In genomic region chr1:131828297-131829126, GRCm38 (mm10) we compare ENCODE assay signal across 8 mouse cellular contexts. TPM values are rescaled to one million over a fixed set of nuclear protein-coding genes. Genes with fewer than 3 reads are reported as not detected.
DNase-seq lines count a peak whose midpoint lies in the region; ATAC-seq lines count a peak whose summit lies in the region.

No protein-coding gene starts in this region.

- H3K9me3 ChIP-seq in embryonic facial prominence, embryonic 15.5 days (replicated peaks), result no peaks in the 10 kb centered on the region
- no peaks in the 10 kb centered on the region for H3K9me3 ChIP-seq in intestine, embryonic 15.5 days

- peaks cover 44% of the 10 kb centered on the region for H3K4me1 ChIP-seq in embryonic facial prominence, embryonic 15.5 days
- H3K4me1 ChIP-seq in intestine, embryonic 15.5 days (replicated peaks), result peaks cover 9% of the 10 kb centered on the region

- peak overlapping the region; percentile 90 for H3K27ac ChIP-seq in embryonic facial prominence, embryonic 15.5 days (replicated peaks)
- H3K27ac ChIP-seq in intestine, embryonic 15.5 days, result peak overlapping the region; percentile 76
- no peak overlapping the region for H3K27ac ChIP-seq in macrophage

- H3K4me3 ChIP-seq in embryonic facial prominence, embryonic 15.5 days (replicated peaks), result peak overlapping the region; percentile 89
- peak overlapping the region; percentile 77 for H3K4me3 ChIP-seq in intestine, embryonic 15.5 days (replicated peaks)
- peak overlapping the region; percentile 66 for H3K4me3 ChIP-seq in macrophage (ENCODE audit: inconsistent target)

- peak; percentile 18 to 50 for DNase-seq in adrenal gland, postnatal 36 days
- DNase-seq in adrenal gland, postnatal 10 days, result no peak
- DNase-seq in right cerebral cortex, adult 18-20 months, result peak; percentile 26
- no peak for DNase-seq in right cerebral cortex, postnatal 4 days
- DNase-seq in thymus, postnatal 4 days, result peak; percentile 64

- peaks cover 6% of the 10 kb centered on the region; the same call in 1 of the 2 replicates for H3K36me3 ChIP-seq in embryonic facial prominence, embryonic 15.5 days
- H3K36me3 ChIP-seq in intestine, embryonic 15.5 days, result no peaks in the 10 kb centered on the region
- H3K36me3 ChIP-seq in macrophage (ENCODE audit: inconsistent target), result no peaks in the 10 kb centered on the region

- H3K9ac ChIP-seq in embryonic facial prominence, embryonic 15.5 days, result peak overlapping the region; percentile 76
- H3K9ac ChIP-seq in intestine, embryonic 15.5 days, result peak overlapping the region; percentile 75

- no peaks in the 10 kb centered on the region for H3K27me3 ChIP-seq in embryonic facial prominence, embryonic 15.5 days
- H3K27me3 ChIP-seq in intestine, embryonic 15.5 days (replicated peaks), result no peaks in the 10 kb centered on the region

- peak; percentile 55 for ATAC-seq in embryonic facial prominence, embryonic 15.5 days (ENCODE audit: insufficient number of reproducible peaks, low FRiP score, low TSS enrichment, low read depth)
- peak; percentile 72 for ATAC-seq in intestine, embryonic 15.5 days

- peak overlapping the region; percentile 80 for H3K4me2 ChIP-seq in embryonic facial prominence, embryonic 15.5 days (replicated peaks)
- peak overlapping the region; percentile 81 for H3K4me2 ChIP-seq in intestine, embryonic 15.5 days (replicated peaks)

- under 1% methylated on average over 21 of the region's 22 CpGs for WGBS in embryonic facial prominence, embryonic 15.5 days
- WGBS in intestine, embryonic 15.5 days, result 2% methylated on average over 20 of the region's 22 CpGs
- WGBS in macrophage (ENCODE audit: missing documents), result 6% methylated on average over 22 of the region's 22 CpGs

- H3K79me2 ChIP-seq in macrophage (ENCODE audit: inconsistent target), result no peaks in the 10 kb centered on the region

RNA-seq across cellular contexts. Expression of gene Slc41a1, which starts 1.2 kb away (rescaled TPM):
- 10 to 100 TPM; 38.3 to 59.0 TPM for total RNA-seq in adrenal gland, postnatal 36 days (2021)
- 10 to 100 TPM; 33.0 to 45.0 TPM for total RNA-seq in adrenal gland, postnatal 10 days (2021)
- 17.8 and 18.3 TPM in 2 replicates for polyA plus RNA-seq in embryonic facial prominence, embryonic 15.5 days (2015; fragmentation: Nextera tagmentation; extraction: Ambion mirVana)
- 10.5 and 10.7 TPM in 2 replicates for polyA plus RNA-seq in intestine, embryonic 15.5 days (2015; fragmentation: Nextera tagmentation; extraction: Ambion mirVana)
- total RNA-seq in macrophage (2018; cell fraction: chromatin; rRNA removed), result 1 to 10 TPM in 23 of 26 experiments, under 1 TPM in 3; 0.26 to 6.8 (median 3.0) TPM
- 1 to 10 TPM; 3.4 to 8.0 (median 5.1) TPM for total RNA-seq in macrophage (2018; cell fraction: cytosol; rRNA removed)
- total RNA-seq in macrophage (2018; cell fraction: nucleus; rRNA removed), result 1 to 10 TPM; 2.8 to 8.3 (median 4.3) TPM
- 4.1 to 6.3 TPM (median 5.8 TPM) in 3 replicates for polyA plus RNA-seq in macrophage (2018)

RNA-seq across cellular contexts. Expression of gene Pm20d1, which starts 31.3 kb away (rescaled TPM):
- total RNA-seq in adrenal gland, postnatal 36 days (2021), result 10 to 100 TPM in 1 of 2 experiments, 1 to 10 TPM in 1; 6.7 to 15.6 TPM
- total RNA-seq in adrenal gland, postnatal 10 days (2021), result 10 to 100 TPM; 14.7 to 19.1 TPM
- 0.72 and 1.2 TPM in 2 replicates for polyA plus RNA-seq in embryonic facial prominence, embryonic 15.5 days (2015; fragmentation: Nextera tagmentation; extraction: Ambion mirVana)
- 3.8 and 5.6 TPM in 2 replicates for polyA plus RNA-seq in intestine, embryonic 15.5 days (2015; fragmentation: Nextera tagmentation; extraction: Ambion mirVana)
- total RNA-seq in macrophage (2018; cell fraction: chromatin; rRNA removed), result not detected
- under 1 TPM in 2 of 26 experiments, not detected in 24; 0.05 TPM for total RNA-seq in macrophage (2018; cell fraction: cytosol; rRNA removed)
- total RNA-seq in macrophage (2018; cell fraction: nucleus; rRNA removed), result under 1 TPM in 1 of 26 experiments, not detected in 25; 0.10 TPM
- not detected in 3 replicates for polyA plus RNA-seq in macrophage (2018)

RNA-seq across cellular contexts. Expression of gene Rab29, which starts 38.5 kb away (rescaled TPM):
- 10 to 100 TPM; 16.1 to 23.0 TPM for total RNA-seq in adrenal gland, postnatal 36 days (2021)
- total RNA-seq in adrenal gland, postnatal 10 days (2021), result 10 to 100 TPM; 14.1 to 15.7 TPM
- polyA plus RNA-seq in embryonic facial prominence, embryonic 15.5 days (2015; fragmentation: Nextera tagmentation; extraction: Ambion mirVana), result 27.4 and 30.5 TPM in 2 replicates
- 19.4 and 21.6 TPM in 2 replicates for polyA plus RNA-seq in intestine, embryonic 15.5 days (2015; fragmentation: Nextera tagmentation; extraction: Ambion mirVana)
- total RNA-seq in macrophage (2018; cell fraction: chromatin; rRNA removed), result 10 to 100 TPM in 15 of 26 experiments, 1 to 10 TPM in 11; 3.0 to 35.8 (median 14.1) TPM
- 10 to 100 TPM; 24.0 to 45.4 (median 34.4) TPM for total RNA-seq in macrophage (2018; cell fraction: cytosol; rRNA removed)
- total RNA-seq in macrophage (2018; cell fraction: nucleus; rRNA removed), result 10 to 100 TPM in 22 of 26 experiments, 1 to 10 TPM in 4; 7.8 to 37.2 (median 19.7) TPM
- 26.8 to 49.2 TPM (median 42.9 TPM) in 3 replicates for polyA plus RNA-seq in macrophage (2018)

Comparison
In these comparisons a context has a peak if more than half of its experiments do, and no peak if none do; other contexts are left out.
1. DNase-seq: peak in adrenal gland, postnatal 36 days (2 of 2), right cerebral cortex, adult 18-20 months (single experiment) and thymus, postnatal 4 days (single experiment); none in adrenal gland, postnatal 10 days (single experiment) and right cerebral cortex, postnatal 4 days (single experiment).
2. Peak in every context shown above with its lines, with median percentiles within 50 percentile points of each other: H3K4me3 ChIP-seq.